Mouse (Mus musculus): ENCODE measurements around the gene Fam83c.
"Not testable (repeated sequence)": the region's sequence is repeated elsewhere in the genome, so short reads cannot be mapped to it uniquely, and the experiment has no call there.

Gene Fam83c

DNA sequence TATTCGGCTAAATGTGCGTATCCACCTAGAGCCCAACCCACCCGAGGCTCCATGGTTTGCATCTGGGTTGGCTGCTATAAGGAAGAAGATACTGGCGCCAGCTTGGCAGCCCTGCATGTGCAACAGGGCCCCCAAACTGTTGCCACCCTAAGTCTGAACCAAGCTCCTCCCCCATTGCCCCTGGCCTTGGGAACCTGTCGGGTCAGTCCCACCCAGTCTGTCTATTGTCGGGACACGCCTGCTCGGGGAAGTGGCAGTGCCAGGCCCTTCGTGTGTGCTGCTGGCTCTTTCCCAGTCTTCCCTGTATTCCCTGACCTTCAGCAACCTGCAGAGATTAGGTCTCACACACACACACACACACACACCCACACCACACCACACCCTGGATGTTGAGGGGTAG lies at the start of gene Fam83c:
Fam83c (minus strand) TSS at position 123 of the 400 bp plus-strand sequence.
- no peak for DNase-seq (ENCODE audit: low read depth in 1 of 2, low spot score in 2 of 2)

GRCm38 (mm10) chr2:155882087-155882486 lies 47.4 kb upstream of the Fam83c start:
- no peak for DNase-seq (ENCODE audit: low read depth in 1 of 2, low spot score in 2 of 2)

DNA sequence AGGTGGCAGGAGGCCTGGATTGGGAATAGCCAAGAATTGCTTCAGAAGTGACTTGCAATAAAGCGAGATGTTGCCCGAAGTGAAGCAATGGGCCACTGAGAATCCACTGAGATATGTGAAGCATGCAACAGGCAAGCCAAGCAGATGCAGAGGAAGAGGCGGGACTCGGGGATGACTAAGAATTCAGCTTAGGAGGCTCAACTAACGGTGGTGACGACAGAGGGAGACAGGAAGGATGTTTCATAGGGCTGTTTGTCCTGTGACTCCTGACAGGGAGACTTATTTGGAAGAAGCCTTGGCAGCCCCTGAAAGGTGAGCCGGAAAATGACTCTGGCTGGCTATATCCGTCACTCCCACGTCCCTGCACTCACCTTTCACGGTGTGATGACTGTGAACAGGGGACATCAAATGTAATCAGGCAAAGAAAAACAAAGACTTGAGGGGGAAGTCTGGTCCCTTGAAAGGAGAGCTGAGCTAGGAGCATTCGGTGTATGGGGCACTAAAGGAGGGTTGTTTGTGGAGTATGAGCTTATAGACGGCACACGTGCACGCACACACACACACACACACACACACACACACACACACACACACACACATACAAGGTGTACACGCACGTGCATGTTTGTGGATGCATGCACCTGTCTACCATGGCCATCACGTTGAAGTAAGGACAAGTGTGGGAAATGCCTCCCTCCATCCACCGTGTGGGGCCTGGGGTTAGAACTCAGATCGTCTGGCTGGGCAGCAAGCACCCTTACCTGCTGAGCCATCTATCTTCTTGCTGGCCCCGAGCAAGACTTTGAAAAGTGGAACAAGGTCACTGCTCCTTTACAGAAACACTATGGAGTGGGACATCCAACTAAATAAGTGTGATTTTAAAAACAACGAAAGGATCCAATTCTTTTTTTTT lies 44.6 kb upstream of the Fam83c start:
- DNase-seq (ENCODE audit: low read depth in 1 of 2, low spot score in 2 of 2) = no peak

- DNase-seq (ENCODE audit: low read depth in 1 of 2, low spot score in 2 of 2) = no peak
Observed at GRCm38 (mm10) chr2:155873636-155874035, 39.0 kb upstream of the Fam83c start.

GRCm38 (mm10) chr2:155872930-155873507 lies 38.4 kb upstream of the Fam83c start:
- no peak for DNase-seq (ENCODE audit: low read depth in 1 of 2, low spot score in 2 of 2)

DNA sequence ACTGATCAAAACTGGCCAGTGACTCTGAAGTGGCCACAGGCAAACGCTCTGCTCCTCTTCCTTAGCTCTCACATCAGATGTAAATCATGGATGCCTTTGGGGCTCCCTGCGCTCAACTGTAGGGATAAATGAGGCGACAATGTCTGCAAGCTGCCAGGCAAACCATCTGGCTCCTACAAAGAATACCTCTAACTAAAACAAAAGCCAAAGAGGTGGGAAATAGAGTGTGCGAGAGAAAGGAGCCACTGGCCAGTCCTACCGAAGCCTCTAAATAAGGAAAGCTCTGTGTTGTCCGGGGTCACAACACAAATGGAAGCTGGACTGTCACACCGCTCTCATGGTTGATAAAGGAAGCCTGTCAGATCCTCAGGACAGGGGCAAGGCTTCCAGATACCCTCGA lies 37.8 kb upstream of the Fam83c start:
- no peak for DNase-seq (ENCODE audit: low read depth in 1 of 2, low spot score in 2 of 2)

DNA sequence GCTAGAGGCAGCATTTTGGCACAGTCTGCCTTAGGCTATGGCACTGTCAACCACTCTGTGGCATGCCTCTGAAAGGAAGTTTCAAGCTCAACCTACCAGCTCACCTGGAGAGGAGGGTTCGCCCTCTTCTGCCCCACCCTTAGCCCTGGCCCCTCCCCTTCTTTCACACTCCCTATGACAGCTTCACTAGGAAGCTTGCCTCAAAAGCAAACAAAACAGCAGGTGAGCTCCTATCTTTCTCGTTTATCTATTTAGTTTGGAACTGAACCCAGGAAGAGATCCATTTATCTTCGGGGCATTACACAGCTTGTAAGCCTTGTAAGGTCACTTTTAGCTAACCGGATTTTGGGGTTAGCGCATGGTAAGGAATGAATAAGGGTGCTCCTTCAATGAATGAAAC lies 35.1 kb upstream of the Fam83c start:
- DNase-seq (ENCODE audit: low read depth in 1 of 2, low spot score in 2 of 2) = no peak

- no peak for DNase-seq (ENCODE audit: low read depth in 1 of 2, low spot score in 2 of 2)
Observed at GRCm38 (mm10) chr2:155868320-155868719, 33.7 kb upstream of the Fam83c start.

- DNase-seq (ENCODE audit: low read depth in 1 of 2, low spot score in 2 of 2) = no peak
Observed at GRCm38 (mm10) chr2:155863301-155863867, 28.7 kb upstream of the Fam83c start.

GRCm38 (mm10) chr2:155862573-155863300 lies 28.1 kb upstream of the Fam83c start:
- DNase-seq (ENCODE audit: low read depth in 1 of 2, low spot score in 2 of 2) = no peak

DNA sequence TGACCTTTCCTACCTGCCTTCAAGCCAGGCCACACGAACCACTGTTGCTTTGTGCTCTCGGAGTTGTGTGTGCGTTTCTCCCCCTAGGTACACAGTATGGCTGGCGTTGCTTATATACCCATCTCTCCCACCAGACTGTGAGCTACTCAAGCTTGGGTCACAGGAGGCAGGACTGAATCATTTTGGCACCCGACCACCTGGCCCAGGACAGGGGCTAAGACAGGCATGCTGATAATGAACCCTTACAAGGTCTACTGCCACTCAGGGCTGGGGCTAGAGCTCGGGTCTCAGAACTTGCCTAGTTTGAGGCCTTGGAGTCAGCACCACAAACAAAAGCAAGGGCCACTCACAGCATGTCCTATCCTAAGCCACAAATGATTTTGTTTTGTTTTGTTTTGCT lies 26.9 kb upstream of the Fam83c start:
- no peak for DNase-seq (ENCODE audit: low read depth in 1 of 2, low spot score in 2 of 2)

GRCm38 (mm10) chr2:155860102-155860501 lies 25.4 kb upstream of the Fam83c start:
- DNase-seq (ENCODE audit: low read depth in 1 of 2, low spot score in 2 of 2) = no peak

DNA sequence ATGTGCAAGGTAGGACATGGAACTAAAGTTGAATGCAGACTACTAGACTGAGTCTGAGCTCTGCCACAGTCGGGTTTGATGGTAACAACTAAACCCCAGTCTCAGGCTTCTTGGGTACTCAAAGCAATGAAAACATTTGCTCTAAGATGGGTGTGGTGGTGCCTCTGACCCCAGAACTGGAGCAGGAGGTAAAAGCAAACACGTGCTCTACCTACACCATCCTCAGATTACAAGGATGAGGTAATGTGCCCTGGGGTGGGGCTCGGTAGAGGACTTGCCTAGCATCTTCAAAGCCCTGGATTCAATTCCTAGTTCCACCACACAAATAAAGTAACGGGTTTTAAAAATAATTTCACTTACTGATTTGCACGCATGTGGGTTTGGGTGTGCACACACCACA lies 17.9 kb upstream of the Fam83c start:
- DNase-seq (ENCODE audit: low read depth in 1 of 2, low spot score in 2 of 2) = no peak

GRCm38 (mm10) chr2:155850120-155850519 lies 15.5 kb upstream of the Fam83c start:
- DNase-seq (ENCODE audit: low read depth in 1 of 2, low spot score in 2 of 2) = no peak

DNA sequence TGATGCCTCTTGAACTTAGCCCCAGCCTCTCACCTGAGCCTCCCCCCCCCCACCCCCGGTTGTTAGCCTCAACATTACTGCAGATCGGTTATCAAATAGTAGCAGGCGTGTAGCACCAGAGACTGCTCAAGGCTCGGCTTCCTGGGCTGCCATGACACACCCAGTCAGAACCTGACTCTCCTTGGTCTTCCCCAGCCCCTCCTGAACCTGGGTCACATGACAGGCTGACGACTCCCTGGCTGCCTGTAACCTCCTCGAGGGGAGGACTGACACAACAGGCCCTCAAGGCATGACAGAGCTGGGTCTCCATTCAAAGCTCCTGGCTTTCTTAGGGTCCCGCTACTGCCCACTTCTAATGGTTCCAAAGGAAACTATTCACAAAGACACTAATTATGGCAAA lies 14.8 kb upstream of the Fam83c start:
- DNase-seq (ENCODE audit: low read depth in 1 of 2, low spot score in 2 of 2) = no peak

DNA sequence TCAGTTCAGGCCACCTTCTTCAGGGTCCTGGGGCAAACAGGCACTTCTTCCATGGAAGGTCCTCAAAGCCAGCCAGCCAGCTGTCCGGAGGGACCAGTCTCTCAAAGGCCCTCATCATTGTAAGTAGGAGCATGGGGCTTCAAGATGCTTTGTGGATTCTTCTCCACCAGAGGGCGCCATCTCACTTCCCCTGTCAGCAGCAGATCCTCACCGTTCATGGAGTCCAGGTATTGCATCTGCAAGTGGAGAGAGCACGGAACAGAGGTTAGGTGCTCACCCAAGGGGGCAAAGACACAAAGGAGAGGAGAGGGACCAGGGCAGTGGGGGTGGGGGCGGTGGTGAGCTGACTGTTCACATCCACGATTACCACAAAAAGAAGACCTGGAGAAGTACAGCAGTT lies 13.6 kb upstream of the Fam83c start:
- DNase-seq (ENCODE audit: low read depth in 1 of 2, low spot score in 2 of 2) = peak; percentile 18 to 57

DNA sequence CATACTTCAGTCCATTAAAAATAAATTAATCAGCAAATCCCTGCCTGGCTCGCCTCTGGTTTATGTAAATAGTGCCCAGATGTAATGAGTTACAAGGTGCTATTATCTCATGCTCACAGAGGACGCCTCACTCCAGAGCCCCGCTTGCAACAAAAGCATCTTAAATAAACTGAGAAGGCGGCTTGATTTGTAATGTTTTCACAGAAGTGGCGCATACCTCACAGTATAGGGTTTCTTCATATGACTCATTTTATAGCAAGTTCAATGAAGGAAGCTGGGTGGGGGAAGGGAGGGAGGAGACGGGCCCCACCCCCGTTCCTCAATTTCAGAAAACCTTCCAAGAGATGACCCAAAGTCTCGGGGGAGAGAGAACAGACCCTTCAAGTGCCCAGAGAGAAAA lies 12.3 kb upstream of the Fam83c start:
- no peak for DNase-seq (ENCODE audit: low read depth in 1 of 2, low spot score in 2 of 2)

- DNase-seq (ENCODE audit: low read depth in 1 of 2, low spot score in 2 of 2) = no peak
Observed at GRCm38 (mm10) chr2:155838961-155839360, 4.3 kb upstream of the Fam83c start.

GRCm38 (mm10) chr2:155837961-155838360 lies 3.3 kb upstream of the Fam83c start:
- no peak for DNase-seq (ENCODE audit: low read depth in 1 of 2, low spot score in 2 of 2)

DNA sequence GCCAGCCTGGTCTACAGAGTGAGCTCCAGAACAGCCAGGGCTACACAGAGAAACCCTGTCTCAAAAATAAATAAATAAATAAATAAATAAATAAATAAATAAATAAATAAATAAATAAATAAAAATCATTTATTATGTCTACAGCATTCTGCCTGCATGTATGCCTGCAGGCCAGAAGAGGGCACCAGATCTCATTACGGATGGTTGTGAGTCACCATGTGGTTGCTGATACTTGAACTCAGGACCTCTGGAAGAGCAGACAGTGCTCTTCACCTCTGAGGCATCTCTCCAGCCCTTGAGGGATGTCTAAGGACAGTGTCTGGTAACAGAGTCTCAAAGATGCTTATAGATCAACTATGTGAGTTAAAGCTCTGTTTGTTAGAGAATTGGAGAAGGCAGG lies 2.6 kb downstream of the Fam83c start:
- not testable (repeated sequence) for DNase-seq (ENCODE audit: low read depth in 1 of 2, low spot score in 2 of 2)

DNA sequence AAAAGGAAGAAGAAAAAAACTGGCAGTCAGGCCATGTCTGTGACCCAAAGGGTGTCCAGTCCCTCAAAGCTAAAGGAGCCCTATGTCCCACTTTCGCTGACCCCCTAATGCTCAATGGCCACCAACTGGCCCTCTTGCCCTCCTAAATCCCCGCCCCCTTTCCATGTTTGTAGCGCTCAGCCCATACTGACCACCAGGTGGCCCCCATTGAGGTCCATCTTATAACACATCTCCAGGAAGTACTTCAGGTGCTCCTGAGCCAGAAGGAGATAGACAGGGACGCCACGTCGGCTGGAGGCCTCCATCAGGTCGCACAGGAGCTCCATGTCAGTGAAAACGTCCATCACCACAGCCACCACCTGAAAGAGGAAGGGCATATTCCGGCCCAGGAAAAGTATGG lies 3.4 kb downstream of the Fam83c start:
- no peak for DNase-seq (ENCODE audit: low read depth in 1 of 2, low spot score in 2 of 2)

GRCm38 (mm10) chr2:155830841-155831240 lies 3.8 kb downstream of the Fam83c start:
- no peak for DNase-seq (ENCODE audit: low read depth in 1 of 2, low spot score in 2 of 2)

Data from monocyte, adult 2 months (primary cell).